Mouse (Mus musculus): ENCODE measurements around the gene Btg2.

Btg2 gene

DNA sequence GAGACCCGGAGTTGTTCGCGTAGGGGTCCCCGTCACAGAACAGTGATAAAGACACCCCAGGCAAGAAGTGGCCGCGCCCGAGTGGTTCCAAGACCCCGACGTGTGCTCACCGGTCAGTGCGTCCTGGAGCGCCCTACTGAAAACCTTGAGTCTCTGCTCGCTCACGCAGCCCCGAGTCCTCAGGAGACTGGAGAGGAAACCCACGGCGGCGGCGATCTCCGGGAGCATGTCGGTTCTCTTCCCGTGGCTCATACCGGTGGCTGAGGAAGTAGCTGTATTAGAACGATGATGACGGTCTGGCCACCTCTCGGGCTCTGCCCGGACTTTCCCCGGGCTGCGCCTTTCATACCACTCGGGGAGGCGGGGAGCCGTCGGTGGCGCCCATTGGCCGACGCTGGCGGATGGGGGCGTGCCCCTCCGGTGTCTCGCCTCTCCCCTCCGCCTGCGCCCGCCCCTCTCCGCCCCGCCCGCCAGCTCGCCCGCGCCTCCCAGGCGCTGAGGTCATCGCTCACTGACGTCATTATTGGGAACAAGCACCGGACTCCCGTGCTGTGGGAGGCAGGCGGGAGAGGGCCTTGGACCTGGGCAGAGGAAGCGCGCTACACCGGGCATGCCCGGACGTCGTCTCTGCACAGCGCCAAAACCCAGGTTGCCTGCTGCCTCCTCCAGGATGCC is at the start of gene Btg2:
TSS of gene Btg2 (minus strand) at position 319 of the 675 bp plus-strand sequence.
- WGBS = 1% methylated on average over 61 of the region's 62 CpGs

DNA sequence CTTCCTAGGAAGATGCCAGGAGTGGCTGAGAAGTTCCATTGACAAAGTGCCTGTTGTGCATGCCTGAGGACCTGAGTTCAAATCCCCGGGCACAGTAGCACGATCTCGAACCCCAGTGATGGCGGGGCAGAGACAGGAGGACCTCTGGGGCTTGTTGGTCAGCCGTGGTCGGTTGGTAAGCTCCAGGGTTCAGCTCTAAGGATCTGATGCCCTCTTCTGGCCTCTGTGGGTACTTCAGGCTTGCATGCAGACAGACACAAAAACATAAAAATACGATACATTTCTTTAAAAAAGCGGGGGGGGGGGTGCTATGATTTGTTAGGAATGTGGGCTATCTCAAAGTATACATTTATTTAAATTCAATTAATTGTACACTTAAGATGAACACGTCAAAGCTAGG is 43.3 kb upstream of the Btg2 start:
- WGBS = 56% methylated on average over 9 of the region's 9 CpGs

DNA sequence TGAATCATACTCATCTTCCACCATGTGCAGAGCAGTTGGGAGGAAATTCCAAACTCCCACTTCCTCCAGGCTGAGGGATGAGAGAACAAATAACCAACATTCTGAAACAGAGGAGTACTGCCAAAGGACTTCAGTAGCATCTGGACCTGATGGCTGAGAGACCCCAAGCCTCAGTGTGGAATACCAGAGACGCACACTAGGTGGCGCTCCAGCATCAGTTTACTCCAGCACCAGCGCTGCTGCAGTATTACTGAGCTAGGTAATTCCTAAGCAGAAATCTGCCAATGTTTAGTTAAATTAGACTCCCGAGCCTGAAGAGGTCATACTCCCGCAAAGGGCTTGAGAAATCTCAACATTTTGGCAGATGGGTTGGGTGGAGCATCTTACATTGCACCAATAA is 41.3 kb upstream of the Btg2 start:
- 4% methylated on average over 5 of the region's 5 CpGs for WGBS

DNA sequence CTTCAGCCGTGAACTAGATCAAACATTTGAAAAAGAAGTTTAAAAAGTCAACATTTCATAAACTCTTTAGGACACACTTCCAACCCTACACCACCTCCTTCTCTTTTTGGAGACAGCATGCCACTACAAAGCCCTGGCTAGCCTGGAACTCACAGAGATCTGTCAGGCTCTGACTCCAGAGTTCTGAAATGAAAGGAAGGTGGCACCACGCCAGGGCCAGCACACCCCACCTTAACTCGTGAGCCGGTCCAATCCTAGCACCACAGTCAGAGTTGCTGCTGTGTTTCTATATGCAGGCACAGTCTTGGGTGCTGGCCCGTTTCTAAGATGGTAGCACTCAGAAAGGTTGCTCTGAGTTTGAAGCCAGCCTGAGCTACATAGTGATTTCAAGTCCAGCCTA is 38.2 kb upstream of the Btg2 start:
- 60% methylated on average over 5 of the region's 5 CpGs for WGBS

DNA sequence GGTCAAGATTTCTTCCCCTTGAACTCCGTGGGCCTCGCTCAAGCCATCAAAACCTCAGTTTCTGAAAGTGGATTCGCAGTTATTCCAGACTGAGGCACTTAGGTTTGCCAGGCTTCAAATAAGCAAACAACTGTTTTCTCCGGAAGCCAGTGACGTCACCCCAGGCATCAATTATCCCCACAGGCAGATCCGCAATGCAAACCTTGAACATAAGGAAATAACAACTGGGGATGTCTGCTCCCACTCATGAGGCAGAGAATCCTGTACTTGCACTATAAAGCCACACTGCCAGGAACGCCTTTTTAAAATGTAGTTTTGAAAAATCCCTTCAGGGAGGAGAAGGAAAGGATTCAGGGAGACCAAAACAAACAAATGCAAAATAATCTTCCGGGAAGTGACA is 36.5 kb upstream of the Btg2 start:
- WGBS = 39% methylated on average over 8 of the region's 8 CpGs

DNA sequence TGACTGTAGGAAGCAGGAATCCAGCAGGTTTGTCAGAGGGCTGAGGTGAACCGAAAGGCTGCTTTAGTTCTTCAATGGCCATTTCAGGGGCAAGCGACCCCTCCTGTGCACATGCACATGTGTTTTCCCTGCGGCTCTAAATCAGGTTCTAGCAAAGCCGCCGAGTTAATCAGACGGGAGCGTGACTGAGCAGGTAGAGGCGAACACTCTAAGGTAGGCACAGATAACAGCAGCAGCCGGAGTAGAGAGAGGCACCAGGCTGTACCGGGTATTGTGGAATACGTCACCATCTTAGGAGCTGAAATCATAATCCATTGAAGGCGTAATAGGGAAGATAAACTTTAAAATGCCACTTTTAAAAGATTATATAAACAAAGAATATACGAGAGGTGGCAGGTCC is 35.8 kb upstream of the Btg2 start:
- 92% methylated on average over 13 of the region's 13 CpGs for WGBS

DNA sequence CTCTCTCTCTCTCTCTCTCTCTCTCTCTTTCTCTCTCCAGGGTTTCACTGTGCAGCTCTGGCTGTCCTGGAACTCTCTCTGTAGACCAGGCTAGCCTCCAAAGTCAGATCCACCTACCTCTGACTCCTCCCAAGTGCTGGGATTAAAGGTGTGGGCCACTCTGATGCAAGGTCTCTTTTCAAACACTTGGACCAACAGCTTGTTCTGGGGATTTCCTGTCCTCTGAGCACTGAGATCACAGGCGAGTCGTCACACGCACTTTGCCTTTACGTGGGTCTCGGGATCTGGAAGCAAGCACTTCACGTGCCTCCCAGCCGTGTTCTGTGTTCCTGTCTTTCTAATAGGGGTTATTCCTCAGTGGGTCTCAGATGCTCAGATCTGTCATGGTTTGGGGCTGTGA is 35.1 kb upstream of the Btg2 start:
- 93% methylated on average over 7 of the region's 7 CpGs for WGBS

DNA sequence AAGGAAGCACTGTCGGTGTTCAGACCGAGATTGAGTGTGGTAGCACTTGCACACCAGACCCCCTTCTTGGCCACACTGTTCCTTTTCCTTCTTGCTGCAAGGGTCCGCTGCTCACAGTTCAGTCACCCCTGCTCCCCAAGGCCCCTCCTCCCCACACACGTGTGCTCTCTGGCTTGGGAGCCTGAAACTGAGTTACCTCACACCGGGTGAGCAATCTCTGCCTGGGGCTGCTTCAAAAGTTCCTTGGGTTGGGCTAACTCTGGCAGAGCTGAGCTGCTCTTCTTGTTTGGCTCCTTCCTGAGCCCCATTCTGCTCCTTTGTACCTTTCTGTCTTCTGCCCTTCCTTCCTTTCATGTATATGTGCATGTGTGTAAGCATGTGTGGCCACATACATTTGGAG is 34.6 kb upstream of the Btg2 start:
- WGBS = 79% methylated on average over 5 of the region's 5 CpGs

DNA sequence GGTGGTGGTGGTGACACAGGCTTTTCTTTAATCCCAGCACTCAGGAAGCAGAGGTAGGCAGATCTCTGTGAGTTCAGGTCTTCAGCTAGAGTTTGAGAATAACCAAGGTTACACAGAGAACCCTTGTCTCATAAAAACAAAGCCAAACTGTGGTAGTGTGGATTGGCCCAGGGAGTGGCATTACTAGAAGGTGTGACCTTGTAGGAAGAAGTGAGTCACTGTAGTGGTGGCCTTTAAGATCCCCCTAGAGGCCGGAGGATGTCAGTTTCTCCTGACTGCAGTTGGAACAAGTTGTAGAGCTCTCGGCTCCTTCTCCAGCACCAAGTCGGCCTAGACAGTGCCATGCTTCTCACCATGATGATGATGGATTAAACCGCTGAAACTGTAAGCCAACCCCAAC is 32.1 kb upstream of the Btg2 start, which contains the start of gene Chit1:
TSS of gene Chit1 (plus strand) at position 264 of the 400 bp plus-strand sequence.
- 82% methylated on average over 4 of the region's 4 CpGs for WGBS

DNA sequence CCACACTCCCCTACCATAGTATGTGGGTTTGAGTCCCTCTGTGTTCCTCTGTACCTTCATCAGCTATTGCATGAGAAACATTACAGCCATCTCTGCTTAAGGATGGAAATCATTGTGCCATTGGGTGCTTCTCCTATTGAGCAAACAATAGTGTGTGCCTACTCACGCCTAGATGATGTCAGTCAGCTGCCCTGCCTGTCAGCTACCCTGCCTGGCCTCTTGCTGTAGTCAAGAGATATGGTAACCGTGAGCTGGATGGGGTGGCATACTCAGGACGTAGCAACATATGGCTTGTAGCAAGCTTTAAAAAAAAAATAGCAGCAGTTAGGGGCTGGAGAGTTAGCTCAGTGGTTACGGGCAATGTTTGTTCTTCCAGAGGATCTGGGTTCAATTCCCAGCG is 31.5 kb upstream of the Btg2 start:
- 91% methylated on average over 5 of the region's 5 CpGs for WGBS

DNA sequence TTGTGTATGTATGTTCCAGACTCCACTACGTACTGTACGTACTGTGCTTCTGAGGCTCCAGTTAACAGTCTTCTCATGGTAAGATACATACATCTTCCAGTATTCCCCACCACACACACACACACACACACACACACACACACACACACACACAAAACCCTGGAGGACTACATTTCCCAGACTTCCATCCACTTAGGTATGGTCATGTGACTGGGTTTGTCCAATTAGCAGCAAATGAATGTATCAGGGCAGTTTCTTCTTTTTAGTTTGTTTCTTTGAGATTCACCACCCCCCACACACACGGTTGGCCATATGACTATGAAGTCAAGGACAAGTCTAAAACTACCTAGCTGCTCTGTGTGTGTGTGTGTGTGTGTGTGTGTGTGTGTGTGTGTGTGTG is 31.1 kb upstream of the Btg2 start:
- WGBS = 86% methylated on average over 3 of the region's 3 CpGs

DNA sequence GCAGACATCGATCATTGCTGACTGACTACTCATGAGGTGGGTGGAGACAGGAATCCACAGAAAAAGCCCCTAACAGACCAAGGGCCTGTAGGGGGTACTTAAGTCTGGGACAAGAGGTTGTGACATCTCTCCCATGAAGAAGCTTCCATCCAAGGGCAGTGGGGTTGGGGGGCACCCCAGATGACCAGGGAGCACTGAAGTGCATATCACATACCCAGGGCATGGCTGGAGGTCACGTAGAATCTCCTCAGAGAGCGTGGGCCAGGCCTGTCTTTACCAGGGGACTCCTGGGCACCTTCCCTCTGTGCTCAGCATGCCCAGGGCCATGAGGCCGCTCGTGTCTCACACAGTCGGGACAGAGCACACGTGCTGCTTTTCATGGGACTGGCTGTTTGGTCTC is 28.9 kb upstream of the Btg2 start:
- 94% methylated on average over 7 of the region's 7 CpGs for WGBS

DNA sequence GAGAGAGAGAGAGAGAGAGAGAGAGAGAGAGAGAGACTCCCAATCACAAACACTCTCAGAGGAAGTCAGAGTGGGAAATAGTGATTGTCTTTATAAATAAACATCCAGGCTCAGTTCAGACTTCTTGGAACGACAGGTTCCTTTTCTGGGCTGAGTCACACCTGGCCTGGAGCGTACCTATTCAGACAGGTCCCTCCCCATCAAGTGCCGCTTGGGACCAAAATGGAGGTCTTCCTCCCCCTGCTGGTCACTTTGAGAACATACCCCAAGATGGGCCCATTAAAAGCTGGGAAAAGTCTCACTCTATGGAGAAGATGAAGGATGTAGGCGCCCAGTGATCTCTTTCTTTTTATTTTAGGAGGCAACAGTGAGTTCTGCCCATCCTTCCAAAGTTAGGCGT is 27.8 kb upstream of the Btg2 start:
- WGBS = 11% methylated on average over 5 of the region's 5 CpGs

DNA sequence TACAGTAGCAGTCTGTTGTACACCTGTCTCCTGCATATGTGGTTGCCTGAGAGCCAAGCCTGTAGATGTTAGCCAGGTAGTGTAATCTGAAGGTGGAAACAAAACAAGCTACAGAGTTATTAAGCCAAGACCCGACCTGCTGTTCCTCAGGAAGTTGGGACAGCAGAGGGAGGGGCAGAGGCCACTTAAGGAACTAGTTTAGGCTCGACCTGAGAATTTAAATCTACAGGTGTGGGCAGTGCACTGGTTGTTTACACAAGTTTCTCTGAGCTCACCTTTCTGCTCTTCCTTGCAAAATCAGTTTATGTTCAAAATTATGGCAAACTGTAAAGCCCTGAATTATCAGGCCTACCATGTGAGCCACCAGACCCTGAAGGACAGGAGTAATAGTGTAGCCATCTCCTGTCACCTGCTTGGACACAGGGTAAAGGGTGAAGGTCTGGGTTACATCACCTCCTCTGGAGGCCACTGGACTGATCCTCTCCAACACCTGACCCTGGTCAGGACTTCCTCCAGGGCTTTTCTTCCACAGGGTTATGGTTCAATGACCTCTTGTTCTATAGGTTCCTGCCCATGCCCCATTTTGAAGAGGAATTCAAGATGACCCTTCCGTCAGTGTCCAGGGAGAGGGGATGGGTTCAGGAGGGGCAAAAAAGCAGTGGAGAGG is 27.0 kb upstream of the Btg2 start:
- 82% methylated on average over 3 of the region's 3 CpGs for WGBS

DNA sequence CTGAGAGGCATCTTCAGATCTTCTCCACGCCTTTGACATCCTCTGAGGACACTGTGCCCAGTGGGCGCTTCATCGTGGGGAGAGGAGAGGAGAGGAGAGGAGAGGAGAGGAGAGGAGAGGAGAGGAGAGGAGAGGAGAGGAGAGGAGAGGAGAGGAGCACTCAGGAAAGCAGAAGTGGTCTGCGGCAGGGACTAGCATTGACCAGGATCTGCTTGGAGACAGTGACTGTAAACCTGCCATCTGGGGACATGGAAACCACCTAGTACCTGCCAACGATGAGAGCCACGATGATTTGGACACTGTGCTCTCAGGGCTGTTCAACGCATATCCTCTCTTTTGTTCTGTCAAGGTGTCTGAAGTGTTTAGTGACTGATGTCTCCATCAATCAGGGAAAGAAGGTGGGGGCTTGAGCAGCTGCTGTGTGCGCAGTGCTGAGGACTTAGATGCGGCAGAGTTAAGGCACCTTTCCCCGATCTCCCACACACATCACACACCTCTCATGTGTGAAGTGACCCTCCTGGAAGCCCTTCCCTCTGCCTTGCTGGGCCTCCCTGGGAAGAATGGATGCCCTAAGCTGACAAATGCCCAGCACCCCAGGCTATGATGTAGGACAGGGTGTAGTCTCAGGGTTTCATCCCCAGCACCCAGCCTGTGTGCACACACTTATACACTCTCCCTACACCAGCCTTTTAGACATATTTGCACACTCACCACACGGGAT is 26.3 kb upstream of the Btg2 start:
- 88% methylated on average over 11 of the region's 11 CpGs for WGBS

DNA sequence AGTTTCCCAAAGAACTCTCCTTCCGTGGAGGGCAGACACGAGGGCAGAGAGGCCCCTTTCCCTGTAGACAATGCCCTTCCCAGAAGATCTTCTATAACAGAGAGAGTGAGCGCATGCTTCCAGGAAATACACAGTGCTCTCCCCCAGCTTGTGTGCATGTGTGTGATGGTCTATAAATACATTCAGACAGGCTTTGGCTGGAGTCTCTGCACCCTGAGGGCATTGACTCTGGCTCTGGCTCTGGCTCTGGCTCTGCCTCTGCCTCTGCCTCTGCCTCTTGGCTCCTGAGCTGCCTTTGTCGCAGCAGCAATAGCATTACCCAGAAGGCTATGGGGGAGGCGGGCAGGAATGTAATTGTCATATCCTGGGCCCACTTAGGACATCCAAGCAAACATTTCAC is 24.9 kb upstream of the Btg2 start:
- WGBS = 63% methylated on average over 5 of the region's 5 CpGs

DNA sequence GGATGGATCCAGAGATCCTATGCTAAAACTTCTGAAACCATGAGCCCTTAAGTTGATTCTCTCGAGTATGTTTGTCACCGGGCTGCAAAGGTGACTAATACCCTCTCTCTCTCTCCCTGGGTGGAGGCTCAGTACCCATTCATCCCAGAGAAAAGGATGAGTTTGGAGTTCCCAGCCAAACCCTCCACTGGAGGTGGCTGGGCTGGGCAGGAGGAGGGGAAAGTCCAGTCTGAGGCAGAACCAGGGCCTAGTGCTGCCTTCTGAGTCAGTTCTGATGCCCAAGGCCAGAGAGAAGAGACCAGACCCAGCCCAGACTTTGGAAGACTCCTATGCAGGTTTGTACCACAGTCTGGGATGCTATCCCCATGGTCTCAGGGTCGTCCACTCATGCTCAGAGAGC is 22.7 kb upstream of the Btg2 start:
- 86% methylated on average over 3 of the region's 3 CpGs for WGBS

DNA sequence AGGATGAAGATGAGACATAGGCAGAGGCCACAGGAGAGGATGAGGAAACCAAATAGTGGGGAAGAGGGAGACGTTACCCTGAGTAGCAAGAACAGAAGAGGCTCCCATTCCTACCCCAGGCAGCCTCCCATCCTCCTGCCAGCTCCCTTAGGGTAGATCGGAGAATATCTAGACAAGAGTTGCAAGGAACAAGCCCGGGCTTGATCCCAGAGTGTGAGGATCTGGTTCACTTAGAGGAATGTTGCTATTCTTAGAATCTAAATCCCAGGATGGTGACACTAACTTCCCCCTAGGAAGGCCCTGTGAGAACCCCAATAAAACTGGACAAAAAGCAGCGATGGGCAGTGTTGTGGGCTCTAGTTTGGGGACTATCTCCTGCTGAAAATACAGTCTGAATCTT is 22.0 kb upstream of the Btg2 start:
- 91% methylated on average over 4 of the region's 4 CpGs for WGBS

DNA sequence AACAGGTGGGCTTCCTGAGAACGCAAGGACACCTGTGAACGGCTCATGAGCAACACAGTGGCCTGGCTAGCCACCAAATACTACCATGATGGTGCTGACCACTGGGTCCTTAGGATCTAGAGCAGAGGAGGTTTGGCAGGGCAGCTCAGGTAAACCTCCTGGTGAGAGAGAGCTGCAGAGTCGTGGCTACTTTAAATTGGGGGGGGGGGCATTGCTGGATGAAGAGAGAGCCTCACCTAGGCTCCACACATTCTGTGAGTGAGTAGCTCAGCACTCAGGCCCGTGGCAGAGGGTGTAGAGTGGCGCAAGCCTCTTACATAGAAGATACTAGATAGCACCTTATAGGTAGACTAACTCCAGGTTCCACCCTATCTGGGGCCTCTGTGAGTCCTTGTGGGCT is 21.5 kb upstream of the Btg2 start:
- WGBS = 92% methylated on average over 5 of the region's 5 CpGs

DNA sequence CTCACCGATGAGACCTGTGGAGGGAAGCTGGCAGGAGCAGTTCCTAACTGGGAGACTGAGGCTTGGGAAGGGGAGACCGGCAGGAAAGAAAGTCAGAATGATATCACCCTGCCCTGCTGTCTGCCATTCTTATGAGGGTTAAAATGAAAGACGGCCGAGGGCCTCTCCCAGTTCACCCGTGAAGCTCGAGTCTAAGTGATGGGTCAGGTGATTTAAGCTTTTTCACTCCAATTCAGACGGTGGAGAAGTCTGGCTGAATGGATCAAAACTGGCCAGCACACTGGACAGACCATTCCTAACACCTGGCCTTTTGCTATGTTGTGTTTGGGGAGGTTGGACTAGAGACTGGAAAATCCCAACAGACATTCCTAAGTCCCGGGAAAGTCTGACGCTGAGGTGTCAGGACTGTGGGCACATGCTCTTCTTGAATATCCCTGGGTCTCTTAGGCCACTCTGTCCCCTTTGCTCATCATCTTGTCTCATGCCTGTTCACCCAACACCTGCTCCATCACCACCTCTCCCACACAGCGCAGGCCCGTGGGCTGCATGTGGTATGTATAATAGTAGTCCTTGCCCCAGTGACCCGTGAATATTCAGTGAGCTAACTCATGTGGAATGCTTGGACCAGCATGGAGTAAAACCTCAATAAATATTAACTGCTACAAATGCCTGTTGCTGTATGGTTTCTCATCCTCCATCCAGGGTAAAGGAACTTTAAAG is 20.8 kb upstream of the Btg2 start:
- 47% methylated on average over 12 of the region's 12 CpGs for WGBS

DNA sequence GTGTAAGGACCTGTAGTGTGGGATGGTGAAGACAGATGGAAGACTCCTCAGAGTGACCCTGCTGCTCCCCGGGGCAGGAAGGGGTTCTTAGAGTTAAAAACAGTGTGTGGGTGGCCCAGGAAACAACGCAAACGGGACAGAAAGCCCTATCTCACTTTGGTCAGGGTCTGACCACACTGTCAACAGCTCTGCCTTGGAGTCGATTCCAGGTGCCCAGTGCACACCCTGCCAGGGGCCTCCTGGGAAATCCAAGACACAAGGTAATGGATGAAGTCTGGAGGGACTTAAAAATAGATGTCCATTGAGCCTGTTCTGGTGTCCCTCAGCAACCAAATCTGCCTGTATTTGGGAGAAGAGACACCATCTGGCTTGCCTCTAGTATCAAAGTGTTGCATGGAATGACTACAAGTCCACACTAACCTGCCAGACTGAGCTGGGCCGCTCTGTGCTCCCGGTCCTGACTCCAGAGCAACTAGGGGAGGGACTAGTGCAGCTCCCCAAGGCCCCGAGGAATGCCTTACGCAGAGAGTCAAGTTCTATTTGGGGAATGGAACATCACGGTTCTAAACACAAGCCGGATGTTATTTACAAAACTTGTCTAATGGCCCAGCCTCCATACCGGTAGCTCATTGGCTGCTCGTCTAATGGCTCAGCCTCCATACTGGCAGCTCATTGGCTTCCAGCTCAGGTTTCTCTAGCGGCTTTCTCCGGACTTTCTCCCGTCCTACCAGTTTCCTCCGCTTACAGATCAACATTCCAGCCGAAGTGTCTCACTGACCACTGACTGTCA is 20.0 kb upstream of the Btg2 start:
- WGBS = 24% methylated on average over 17 of the region's 17 CpGs
